Mouse (Mus musculus) c-Kit-positive CD71-positive TER-119-negative erythroid progenitor cells, embryonic 14.5 days (primary cell): ENCODE data around the gene Pde12.

Experiments used
- DNase-seq: peaks from one replicate; pipeline ENCODE4 v3.0.0-alpha.2; 2013; ENCODE audit warnings: low read depth

Gene Pde12

GRCm38 (mm10) chr14:26643006-26643624 lies 26.6 kb downstream of the Pde12 start:
- DNase-seq = no peak

- no peak for DNase-seq
Measured at GRCm38 (mm10) chr14:26639961-26640360, 29.7 kb downstream of the Pde12 start.

- DNase-seq = no peak
Measured at GRCm38 (mm10) chr14:26639251-26639650, 30.4 kb downstream of the Pde12 start.

GRCm38 (mm10) chr14:26638708-26639084 lies 31.0 kb downstream of the Pde12 start:
- DNase-seq = peak; percentile 34

- DNase-seq = peak; percentile 93
Measured at GRCm38 (mm10) chr14:26637851-26638707, 31.6 kb downstream of the Pde12 start, which contains the start of gene Arf4. TSS of gene Arf4 (plus strand) at chr14:26638074.

- no peak for DNase-seq
Measured at GRCm38 (mm10) chr14:26637025-26637850, 32.4 kb downstream of the Pde12 start.

GRCm38 (mm10) chr14:26626605-26627140 lies 43.0 kb downstream of the Pde12 start:
- DNase-seq = no peak

- DNase-seq = no peak
Measured at GRCm38 (mm10) chr14:26625301-26625700, 44.4 kb downstream of the Pde12 start.

GRCm38 (mm10) chr14:26610689-26611088 lies 59.0 kb downstream of the Pde12 start:
- no peak for DNase-seq
